Mouse (Mus musculus) midbrain, postnatal 0 days (tissue): Measurements from ENCODE around the gene Mobp. TPM values are rescaled to one million over a fixed set of nuclear protein-coding genes. Genes with fewer than 3 reads are reported as not detected.
A peak's percentile ranks its signal among the peaks of the same experiment; 100 is the strongest.

ENCODE experiments used
- ATAC-seq: fragments of 200-750 bp; cut with Nextera tagmentation; 2 replicates; pipeline ENCODE4 v1.8.0; 2017; ENCODE audit warnings: moderate number of reproducible peaks, mild to moderate bottlenecking, moderate TSS enrichment, moderate library complexity; ENCODE audit not compliant: low FRiP score
- DNase-seq: peaks from one replicate; pipeline ENCODE4 v3.0.0-alpha.2; 2015; ENCODE audit warnings: low spot score
- H3K27ac ChIP-seq: fragments of 300-500 bp; sonication (generic); 2 replicates; pipeline ENCODE4 v1.5.1; 2014; ENCODE audit warnings: low read depth, mild to moderate bottlenecking, low read length, mixed read lengths
- H3K27me3 ChIP-seq: fragments of 300-500 bp; sonication (generic); 2 replicates; pipeline ENCODE4 v1.6.1; 2014; ENCODE audit warnings: low read length, control low read depth, mixed read lengths; ENCODE audit not compliant: insufficient read depth
- H3K36me3 ChIP-seq: fragments of 300-500 bp; sonication (generic); 2 replicates; pipeline ENCODE4 v1.6.1; 2014; ENCODE audit warnings: low read length, control low read depth, mixed read lengths; ENCODE audit not compliant: insufficient read depth
- H3K4me1 ChIP-seq: fragments of 300-500 bp; sonication (generic); 2 replicates; pipeline ENCODE4 v1.6.1; 2014; ENCODE audit warnings: mild to moderate bottlenecking, control low read depth, antibody characterized with exemption, low read length, mixed read lengths; ENCODE audit not compliant: insufficient read depth
- H3K4me2 ChIP-seq: fragments of 300-500 bp; sonication (generic); 2 replicates; pipeline ENCODE4 v1.6.1; 2014; ENCODE audit warnings: low read depth, mild to moderate bottlenecking, low read length, mixed read lengths; ENCODE audit not compliant: poor library complexity, severe bottlenecking
- H3K4me3 ChIP-seq: fragments of 300-500 bp; sonication (generic); 2 replicates; pipeline ENCODE4 v1.5.1; 2014; ENCODE audit warnings: low read depth, mild to moderate bottlenecking, low read length, moderate library complexity
- H3K9ac ChIP-seq: fragments of 300-500 bp; sonication (generic); replicated peaks from 2 replicates; pipeline ENCODE4 v1.6.1; 2014; ENCODE audit warnings: mild to moderate bottlenecking, low read length, moderate library complexity, mixed read lengths; ENCODE audit not compliant: poor library complexity, severe bottlenecking
- H3K9me3 ChIP-seq: fragments of 300-500 bp; sonication (generic); 2 replicates; pipeline ENCODE4 v1.6.1; 2016; ENCODE audit warnings: low read length, control low read depth
- CTCF ChIP-seq: IDR thresholded peaks from 2 replicates; pipeline ENCODE4 v1.5.1; 2016; ENCODE audit warnings: antibody characterized with exemption, mild to moderate bottlenecking
- WGBS: fragments of 180-500 bp; shearing (Covaris S2); extraction: QIAGEN DNeasy Blood & Tissue Kit; methylation state at CpG from one replicate; pipeline ENCODE4 v1.1.7; 2014; 5-methylcytosine and 5-hydroxymethylcytosine counted together
- polyA plus RNA-seq: library from polyadenylated mRNA; unstranded; fragments of >200 nt; fragmentation: Nextera tagmentation; extraction: Ambion mirVana; gene quantifications from 2 replicates; pipeline ENCODE4 v1.2.1, GENCODE M21; 2015
- total RNA-seq: library from RNA; depleted of rRNA; stranded (reverse); fragments of >200 nt; gene quantifications from 2 replicates; pipeline ENCODE4 v1.2.3, GENCODE M21; 2014

Mobp gene
- total and polyA plus RNA-seq, 2 experiments from 2014 or later = 0.16 to 1.4 TPM

DNA sequence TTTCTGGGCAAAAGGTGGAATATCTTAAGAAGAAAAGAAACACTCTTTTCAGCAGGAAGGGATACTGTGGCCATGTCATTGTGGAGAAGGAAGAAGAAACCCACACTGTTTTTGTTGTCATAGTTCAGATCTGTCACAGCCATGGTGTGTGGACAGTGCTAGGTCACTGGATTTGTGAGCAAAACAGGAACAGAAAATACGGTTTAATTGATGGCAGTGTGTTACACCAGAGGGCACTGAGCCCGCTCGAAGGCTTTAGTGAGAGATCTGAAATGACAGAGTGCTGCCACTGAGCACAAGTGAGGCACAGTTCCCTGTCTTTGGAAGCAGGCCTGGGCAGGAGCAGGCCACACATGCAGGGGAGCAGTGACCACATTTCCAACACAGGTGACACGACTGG, 31.3 kb upstream of the Mobp start:
- H3K9ac ChIP-seq = no peak overlapping the region
- H3K27me3 ChIP-seq = no peaks in the 10 kb centered on the region
- no peak overlapping the region for H3K27ac ChIP-seq
- ATAC-seq (no peak), DNase-seq (no peak)
- H3K4me2 ChIP-seq = no peak overlapping the region
- H3K4me1 ChIP-seq = no peaks in the 10 kb centered on the region
- H3K36me3 ChIP-seq = peaks cover 42% of the 10 kb centered on the region
- TF ChIP-seq CTCF = no peak
- no peaks in the 10 kb centered on the region for H3K9me3 ChIP-seq
- WGBS = 93% methylated on average over 4 of the region's 4 CpGs
- no peak overlapping the region for H3K4me3 ChIP-seq

DNA sequence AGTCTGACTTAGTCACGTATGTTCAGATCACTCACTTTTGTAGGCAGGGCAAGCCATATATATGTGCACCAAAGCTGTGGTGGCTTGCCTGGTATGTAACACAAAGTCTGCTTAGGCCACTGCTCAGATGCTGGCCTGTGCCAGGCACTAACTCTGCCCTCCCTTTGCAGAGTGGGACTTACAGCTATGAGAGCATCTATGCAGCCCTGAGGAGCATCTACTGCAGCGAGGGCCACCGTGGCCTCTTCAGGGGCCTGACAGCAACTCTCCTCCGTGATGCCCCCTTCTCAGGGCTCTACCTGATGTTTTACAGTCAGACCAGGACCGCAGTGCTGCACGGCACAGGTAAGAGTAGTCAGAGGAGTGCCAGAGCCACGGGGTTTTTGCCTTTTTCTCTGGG, 29.0 kb upstream of the Mobp start:
- H3K4me2 ChIP-seq = no peak overlapping the region
- no peaks in the 10 kb centered on the region for H3K4me1 ChIP-seq
- no peak overlapping the region for H3K4me3 ChIP-seq
- H3K9me3 ChIP-seq = no peaks in the 10 kb centered on the region
- H3K36me3 ChIP-seq = peaks cover 50% of the 10 kb centered on the region
- no peak overlapping the region for H3K27ac ChIP-seq
- TF ChIP-seq CTCF = no peak
- DNase-seq (no peak), ATAC-seq (no peak)
- H3K9ac ChIP-seq = no peak overlapping the region
- 96% methylated on average over 7 of the region's 7 CpGs for WGBS
- no peaks in the 10 kb centered on the region for H3K27me3 ChIP-seq

DNA sequence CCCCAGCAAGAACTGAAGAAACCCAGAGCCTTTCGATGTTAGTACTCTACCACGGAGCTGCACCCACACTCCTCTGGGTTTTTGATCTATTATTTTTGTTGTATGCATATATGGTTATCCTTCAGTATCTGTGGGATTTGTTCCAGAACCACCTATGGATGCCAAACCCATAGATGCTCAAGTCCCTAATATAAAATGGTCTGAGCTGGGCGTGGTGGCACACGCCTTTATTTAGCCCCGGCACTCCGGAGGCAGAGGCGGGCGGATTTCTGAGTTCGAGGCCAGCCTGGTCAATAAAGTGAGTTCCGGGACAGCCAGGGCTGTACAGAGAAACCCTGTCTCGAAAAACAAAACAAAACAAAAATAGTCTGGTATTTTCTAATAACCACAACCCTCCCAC, 22.6 kb upstream of the Mobp start:
- Histone ChIP-seq H3K36me3 (peaks cover 33% of the 10 kb centered on the region), H3K4me1 (0 out of 2 replicates have a peak, but pooled peaks cover 4% of the 10 kb centered on the region), H3K9me3 (no peaks in the 10 kb centered on the region), H3K27me3 (no peaks in the 10 kb centered on the region), H3K4me2 (peak overlapping the region; percentile 87), H3K4me3 (peak overlapping the region; percentile 100), H3K27ac (0 out of 2 replicates have a peak overlapping the region, but pooled peaks have one; percentile 65), H3K9ac (peak overlapping the region; percentile 48; the same call in 1 of the 2 replicates)
- DNase-seq (no peak), ATAC-seq (no peak)
- TF ChIP-seq CTCF = no peak
- 67% methylated on average over 11 of the region's 11 CpGs for WGBS

DNA sequence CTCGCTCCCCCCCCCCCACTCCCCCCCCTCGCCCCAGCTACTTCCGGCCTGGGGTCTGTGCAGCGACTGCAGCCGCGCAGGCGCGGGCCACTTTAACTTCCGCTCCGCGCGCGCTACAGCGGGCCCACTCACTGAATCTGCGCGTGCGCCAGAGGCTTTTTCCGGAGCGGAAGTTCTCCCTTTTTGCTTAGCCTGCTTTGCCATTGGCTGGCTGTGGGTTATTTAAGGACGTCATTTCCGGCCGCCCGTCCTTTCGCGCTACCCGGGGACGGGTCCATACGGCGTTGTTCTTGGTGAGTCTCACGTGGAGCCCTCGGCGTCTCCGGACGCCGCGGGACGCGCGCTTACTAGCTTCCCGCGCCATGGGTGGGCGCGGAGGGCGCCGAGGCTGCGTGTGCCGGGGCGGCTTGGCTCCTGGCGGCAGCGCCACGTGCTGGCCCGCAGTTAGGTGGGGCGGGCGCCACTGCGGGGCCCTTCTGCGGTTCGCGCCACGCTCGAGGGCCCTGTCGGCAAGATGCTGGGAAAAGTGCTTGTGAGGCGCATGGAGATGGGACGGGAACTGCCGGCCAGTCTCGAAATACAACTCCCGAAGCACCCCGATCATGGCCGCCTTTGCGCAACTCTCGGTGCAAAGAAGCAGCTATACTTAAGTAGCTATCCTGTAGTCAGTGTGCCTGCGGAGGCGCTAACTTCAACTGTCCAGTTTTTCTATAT, 21.8 kb upstream of the Mobp start, which contains the start of gene Rpsa:
Gene Rpsa (plus strand): TSS at position 152 of the 714 bp plus-strand sequence.
- under 1% methylated on average over 59 of the region's 72 CpGs for WGBS
- H3K27me3 ChIP-seq = no peaks in the 10 kb centered on the region
- H3K4me3 ChIP-seq = peak within 1 kb of the TSS; percentile 100
- peak within 1 kb of the TSS; percentile 87 for H3K4me2 ChIP-seq
- peak within 1 kb of the TSS; percentile 84 for H3K27ac ChIP-seq
- peak; percentile 99 for DNase-seq
- H3K9me3 ChIP-seq = no peaks in the 10 kb centered on the region
- peak within 1 kb of the TSS; percentile 96 for H3K9ac ChIP-seq
- peak; percentile 98 for ATAC-seq
- no peak for TF ChIP-seq CTCF
- H3K36me3 ChIP-seq = peaks cover 34% of the 10 kb centered on the region
- 0 out of 2 replicates have a peak, but pooled peaks cover 4% of the 10 kb centered on the region for H3K4me1 ChIP-seq

DNA sequence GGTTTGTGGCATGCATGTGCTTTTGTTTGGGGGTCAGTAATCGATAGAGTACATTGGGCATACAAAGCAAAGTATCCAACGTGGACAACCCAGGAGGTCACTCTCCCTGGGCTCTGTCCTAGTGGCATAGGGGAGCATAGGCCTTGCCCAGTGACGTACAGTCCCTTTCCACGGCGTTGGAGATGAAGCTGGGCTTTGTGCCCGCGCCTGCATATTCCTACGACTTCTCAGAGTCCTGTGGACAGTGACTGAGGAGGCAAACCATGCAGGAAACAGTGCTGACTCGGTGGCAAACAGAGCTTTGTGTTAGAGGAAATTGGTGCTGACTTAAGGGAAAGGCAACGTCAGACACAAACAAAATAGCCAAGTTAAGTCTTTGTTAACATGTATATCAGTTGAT, 20.2 kb upstream of the Mobp start:
- ATAC-seq = no peak

DNA sequence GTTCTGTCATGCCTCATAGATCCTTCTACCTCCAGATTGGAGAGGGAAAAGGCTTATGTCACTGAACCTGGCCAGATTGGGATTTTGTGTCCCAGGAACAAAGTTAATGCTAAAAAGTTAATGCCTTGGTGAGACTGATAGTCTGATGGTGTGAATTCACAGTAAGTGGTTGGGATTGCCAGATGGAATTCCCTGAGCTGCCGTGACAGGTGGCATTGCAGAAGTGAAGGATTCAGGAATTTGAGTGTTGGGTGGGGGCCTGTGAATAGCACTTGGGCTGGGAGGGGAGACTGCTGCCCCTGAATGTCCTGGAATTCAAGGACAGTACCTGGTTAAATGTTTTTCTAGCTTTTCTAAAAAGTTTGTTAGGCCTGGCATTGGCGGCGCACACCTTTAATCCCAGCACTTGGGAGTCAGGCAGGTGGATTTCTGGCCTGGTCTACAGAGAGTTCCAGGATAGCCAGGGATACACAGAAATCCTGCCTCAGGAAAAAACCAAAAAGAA, 17.7 kb upstream of the Mobp start:
- ATAC-seq (no peak), DNase-seq (no peak)
- H3K36me3 ChIP-seq = peaks cover 29% of the 10 kb centered on the region
- 88% methylated on average over 3 of the region's 3 CpGs for WGBS
- H3K4me1 ChIP-seq = 0 out of 2 replicates have a peak, but pooled peaks cover 4% of the 10 kb centered on the region
- no peaks in the 10 kb centered on the region for H3K9me3 ChIP-seq
- H3K9ac ChIP-seq = no peak overlapping the region
- H3K27ac ChIP-seq = no peak overlapping the region
- no peak for TF ChIP-seq CTCF
- no peaks in the 10 kb centered on the region for H3K27me3 ChIP-seq
- H3K4me2 ChIP-seq = no peak overlapping the region
- no peak overlapping the region for H3K4me3 ChIP-seq

More for the DNA sequence above, 20.2 kb upstream of the Mobp start:
- no peak for DNase-seq
- Histone ChIP-seq H3K27ac (no peak overlapping the region), H3K9ac (no peak overlapping the region), H3K36me3 (peaks cover 29% of the 10 kb centered on the region), H3K27me3 (no peaks in the 10 kb centered on the region), H3K4me3 (no peak overlapping the region; the same call in 1 of the 2 replicates), H3K4me1 (0 out of 2 replicates have a peak, but pooled peaks cover 4% of the 10 kb centered on the region), H3K9me3 (no peaks in the 10 kb centered on the region), H3K4me2 (no peak overlapping the region; the same call in 1 of the 2 replicates)
- 76% methylated on average over 10 of the region's 10 CpGs for WGBS
- TF ChIP-seq CTCF = no peak
